Mouse (Mus musculus) lung, adult 2 months (tissue): ENCODE data around the gene Zfp616.

Source experiments
- CTCF ChIP-seq: fragments of 200-500 bp; IDR thresholded peaks from 2 replicates; pipeline ENCODE4 v1.5.1; 2011; ENCODE audit warnings: mild to moderate bottlenecking, low read length, control low read depth; ENCODE audit not compliant: insufficient read depth
- POLR2A ChIP-seq: fragments of 200-500 bp; IDR thresholded peaks from 2 replicates; pipeline ENCODE4 v1.6.1; 2011; ENCODE audit warnings: low read depth, mild to moderate bottlenecking, control low read depth, low read length, borderline replicate concordance; ENCODE audit errors: extremely low read depth

DNA sequence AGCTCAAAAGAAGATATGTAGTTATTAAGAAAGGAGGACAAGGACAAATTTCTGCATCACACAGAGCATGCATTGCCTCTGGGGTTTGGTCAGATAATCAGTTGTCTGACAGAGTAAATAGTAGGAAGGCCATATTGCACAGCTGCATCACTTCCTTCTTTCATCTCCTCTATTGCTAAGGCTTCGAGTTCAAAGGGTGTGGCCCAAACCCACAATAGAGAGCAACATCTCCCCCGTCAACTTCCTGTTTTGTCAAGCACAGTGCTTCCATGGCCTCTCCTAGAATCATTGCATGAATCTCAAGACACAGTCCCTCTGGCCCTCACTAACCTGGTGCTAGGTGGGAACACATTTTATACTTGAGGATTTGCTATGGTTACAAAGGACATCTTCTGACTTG, 31.0 kb downstream of the Zfp616 start:
- no peak for TF ChIP-seq POLR2A
- TF ChIP-seq CTCF: no peak
